Mouse (Mus musculus) heart, adult 2 months (tissue): ENCODE measurements around the gene Entpd6.
A peak's percentile ranks its signal among the peaks of the same experiment; 100 is the strongest.

Experiments used
- CTCF ChIP-seq: fragments of 200-600 bp; IDR thresholded peaks from 2 replicates; pipeline ENCODE4 v1.8.1; 2022; ENCODE audit warnings: antibody characterized with exemption, mild to moderate bottlenecking, moderate library complexity
- EP300 ChIP-seq: fragments of 200-500 bp; IDR thresholded peaks from 2 replicates; pipeline ENCODE4 v1.6.1; 2011; ENCODE audit warnings: low read depth, low read length, control low read depth; ENCODE audit not compliant: insufficient read depth
- POLR2A ChIP-seq: fragments of 200-500 bp; IDR thresholded peaks from 2 replicates; pipeline ENCODE4 v1.6.1; 2011; ENCODE audit warnings: mild to moderate bottlenecking, low read depth, low read length, control low read depth; ENCODE audit not compliant: insufficient read depth

- TF ChIP-seq POLR2A: peak; percentile 99
- TF ChIP-seq CTCF: no peak
- TF ChIP-seq EP300: peak; percentile 69
Measured at GRCm38 (mm10) chr2:150786251-150787180, 37.7 kb downstream of the Entpd6 start, which contains the start of gene Pygb.
